Mouse (Mus musculus) hindbrain, embryonic 16.5 days (tissue): ENCODE measurements around the gene Hspg2. TPM values are rescaled to one million over a fixed set of nuclear protein-coding genes. Genes with fewer than 3 reads are reported as not detected.
A peak's percentile ranks its signal among the peaks of the same experiment; 100 is the strongest.

Experiments
- ATAC-seq: fragments of 200-750 bp; cut with Nextera tagmentation; 2 replicates; pipeline ENCODE4 v1.8.0; 2017; ENCODE audit warnings: moderate TSS enrichment, moderate library complexity
- H3K27ac ChIP-seq: fragments of 300-500 bp; sonication (generic); 2 replicates; pipeline ENCODE4 v1.5.1; 2014; ENCODE audit warnings: low read depth, mild to moderate bottlenecking, control low read depth, low read length, moderate library complexity
- H3K27me3 ChIP-seq: fragments of 300-500 bp; sonication (generic); replicated peaks from 2 replicates; pipeline ENCODE4 v1.6.1; 2014; ENCODE audit warnings: low read length; ENCODE audit not compliant: control insufficient read depth, insufficient read depth
- H3K36me3 ChIP-seq: fragments of 300-500 bp; sonication (generic); 2 replicates; pipeline ENCODE4 v1.6.1; 2014; ENCODE audit warnings: mild to moderate bottlenecking, low read length, moderate library complexity, mixed read lengths; ENCODE audit not compliant: control insufficient read depth, insufficient read depth
- H3K4me1 ChIP-seq: fragments of 300-500 bp; sonication (generic); 2 replicates; pipeline ENCODE4 v1.6.1; 2014; ENCODE audit warnings: low read depth, low read length; ENCODE audit not compliant: control insufficient read depth, insufficient read depth
- H3K4me2 ChIP-seq: fragments of 300-500 bp; sonication (generic); 2 replicates; pipeline ENCODE4 v1.6.1; 2014; ENCODE audit warnings: mild to moderate bottlenecking, low read length, control low read depth, moderate library complexity
- H3K4me3 ChIP-seq: fragments of 300-500 bp; sonication (generic); 2 replicates; pipeline ENCODE4 v1.5.1; 2014; ENCODE audit warnings: mild to moderate bottlenecking, low read length, control low read depth, moderate library complexity
- H3K9ac ChIP-seq: fragments of 300-500 bp; sonication (generic); 2 replicates; pipeline ENCODE4 v1.6.1; 2014; ENCODE audit warnings: low read depth, mild to moderate bottlenecking, control low read depth, low read length, moderate library complexity
- H3K9me3 ChIP-seq: fragments of 300-500 bp; sonication (generic); 2 replicates; pipeline ENCODE4 v1.6.1; 2014; ENCODE audit warnings: mild to moderate bottlenecking, low read length, moderate library complexity; ENCODE audit not compliant: control insufficient read depth
- WGBS: fragments of 180-500 bp; shearing (Covaris S2); extraction: QIAGEN DNeasy Blood & Tissue Kit; methylation state at CpG from one replicate; pipeline ENCODE4 v1.1.7; 2014; 5-methylcytosine and 5-hydroxymethylcytosine counted together
- polyA plus RNA-seq: library from polyadenylated mRNA; unstranded; fragments of >200 nt; fragmentation: Nextera tagmentation; extraction: Ambion mirVana; gene quantifications from 2 replicates; pipeline ENCODE4 v1.2.1, GENCODE M21; 2015

The Hspg2 gene
- polyA plus RNA-seq, 1 experiment from 2014 or later, result 6.5 TPM

- Histone ChIP-seq H3K36me3 (no peaks in the 10 kb centered on the region), H3K4me2 (no peak overlapping the region), H3K27ac (no peak overlapping the region), H3K4me3 (no peak overlapping the region), H3K27me3 (no peaks in the 10 kb centered on the region), H3K9me3 (no peaks in the 10 kb centered on the region), H3K4me1 (no peaks in the 10 kb centered on the region), H3K9ac (no peak overlapping the region)
- WGBS, result 96% methylated on average over 17 of the region's 17 CpGs
- no peak for ATAC-seq
Observed at GRCm38 (mm10) chr4:137553466-137553865, 84.9 kb downstream of the Hspg2 start.

- no peak for ATAC-seq
- H3K4me2 ChIP-seq, result no peak overlapping the region
- H3K4me1 ChIP-seq, result no peaks in the 10 kb centered on the region
- H3K9ac ChIP-seq, result no peak overlapping the region
- H3K4me3 ChIP-seq, result no peak overlapping the region
- H3K36me3 ChIP-seq, result no peaks in the 10 kb centered on the region
- WGBS, result 88% methylated on average over 16 of the region's 16 CpGs
- H3K27me3 ChIP-seq, result no peaks in the 10 kb centered on the region
- no peaks in the 10 kb centered on the region for H3K9me3 ChIP-seq
- H3K27ac ChIP-seq, result no peak overlapping the region
Observed at GRCm38 (mm10) chr4:137556673-137557210, 88.2 kb downstream of the Hspg2 start.

GRCm38 (mm10) chr4:137569873-137570272 is 101.3 kb downstream of the Hspg2 start:
- no peak overlapping the region for H3K4me2 ChIP-seq
- H3K27me3 ChIP-seq, result no peaks in the 10 kb centered on the region
- 69% methylated on average over 9 of the region's 9 CpGs for WGBS
- H3K4me1 ChIP-seq, result no peaks in the 10 kb centered on the region
- no peaks in the 10 kb centered on the region for H3K9me3 ChIP-seq
- no peak overlapping the region for H3K27ac ChIP-seq
- H3K9ac ChIP-seq, result no peak overlapping the region
- H3K36me3 ChIP-seq, result no peaks in the 10 kb centered on the region
- H3K4me3 ChIP-seq, result no peak overlapping the region
- no peak for ATAC-seq

GRCm38 (mm10) chr4:137574469-137574868 is 105.9 kb downstream of the Hspg2 start, which contains the start of gene Ldlrad2:
Ldlrad2 (minus strand) TSS chr4:137574569.
- Histone ChIP-seq H3K4me2 (no peak within 1 kb of the TSS), H3K27me3 (peaks cover 3% of the 10 kb centered on the region; the same call in 1 of the 2 replicates), H3K27ac (no peak within 1 kb of the TSS), H3K4me3 (no peak within 1 kb of the TSS), H3K9ac (no peak within 1 kb of the TSS), H3K36me3 (no peaks in the 10 kb centered on the region), H3K4me1 (peaks cover 6% of the 10 kb centered on the region; the same call in 1 of the 2 replicates), H3K9me3 (no peaks in the 10 kb centered on the region)
- 86% methylated on average over 10 of the region's 10 CpGs for WGBS
- no peak for ATAC-seq

GRCm38 (mm10) chr4:137577486-137577885 is 108.9 kb downstream of the Hspg2 start:
- H3K4me1 ChIP-seq, result peaks cover 6% of the 10 kb centered on the region; the same call in 1 of the 2 replicates
- H3K9me3 ChIP-seq, result no peaks in the 10 kb centered on the region
- H3K27me3 ChIP-seq, result peaks cover 3% of the 10 kb centered on the region; the same call in 1 of the 2 replicates
- ATAC-seq, result no peak
- H3K36me3 ChIP-seq, result no peaks in the 10 kb centered on the region
- no peak overlapping the region for H3K4me3 ChIP-seq
- 94% methylated on average over 12 of the region's 12 CpGs for WGBS
- no peak overlapping the region for H3K9ac ChIP-seq
- H3K4me2 ChIP-seq, result no peak overlapping the region
- H3K27ac ChIP-seq, result no peak overlapping the region

GRCm38 (mm10) chr4:137578181-137578845 is 109.7 kb downstream of the Hspg2 start:
- H3K4me1 ChIP-seq, result peaks cover 6% of the 10 kb centered on the region; the same call in 1 of the 2 replicates
- H3K9me3 ChIP-seq, result no peaks in the 10 kb centered on the region
- H3K9ac ChIP-seq, result peak overlapping the region; percentile 45
- whole genome bisulfite sequencing, result 3% methylated on average over 39 of the region's 39 CpGs
- peak overlapping the region; percentile 59 for H3K4me2 ChIP-seq
- peak overlapping the region; percentile 35 for H3K4me3 ChIP-seq
- 0 out of 2 replicates have a peak, but pooled peaks have one; percentile 40 for ATAC-seq
- no peak overlapping the region for H3K27ac ChIP-seq
- H3K36me3 ChIP-seq, result no peaks in the 10 kb centered on the region
- peaks cover 3% of the 10 kb centered on the region; the same call in 1 of the 2 replicates for H3K27me3 ChIP-seq

GRCm38 (mm10) chr4:137579789-137580188 is 111.2 kb downstream of the Hspg2 start:
- H3K4me3 ChIP-seq, result no peak overlapping the region
- no peak overlapping the region for H3K4me2 ChIP-seq
- ATAC-seq, result no peak
- peaks cover 3% of the 10 kb centered on the region; the same call in 1 of the 2 replicates for H3K27me3 ChIP-seq
- H3K27ac ChIP-seq, result no peak overlapping the region
- peaks cover 6% of the 10 kb centered on the region; the same call in 1 of the 2 replicates for H3K4me1 ChIP-seq
- no peaks in the 10 kb centered on the region for H3K9me3 ChIP-seq
- WGBS, result 74% methylated on average over 4 of the region's 4 CpGs
- no peaks in the 10 kb centered on the region for H3K36me3 ChIP-seq
- H3K9ac ChIP-seq, result no peak overlapping the region

GRCm38 (mm10) chr4:137580299-137580698 is 111.7 kb downstream of the Hspg2 start:
- no peaks in the 10 kb centered on the region for H3K9me3 ChIP-seq
- WGBS, result 84% methylated on average over 2 of the region's 2 CpGs
- no peak overlapping the region for H3K4me3 ChIP-seq
- H3K4me1 ChIP-seq, result peaks cover 6% of the 10 kb centered on the region; the same call in 1 of the 2 replicates
- H3K36me3 ChIP-seq, result no peaks in the 10 kb centered on the region
- H3K4me2 ChIP-seq, result no peak overlapping the region
- H3K9ac ChIP-seq, result no peak overlapping the region
- peaks cover 3% of the 10 kb centered on the region; the same call in 1 of the 2 replicates for H3K27me3 ChIP-seq
- no peak overlapping the region for H3K27ac ChIP-seq
- no peak for ATAC-seq

- peaks cover 6% of the 10 kb centered on the region; the same call in 1 of the 2 replicates for H3K4me1 ChIP-seq
- no peak for ATAC-seq
- WGBS, result 21% methylated on average over 3 of the region's 3 CpGs
- H3K9me3 ChIP-seq, result no peaks in the 10 kb centered on the region
- H3K9ac ChIP-seq, result no peak overlapping the region
- no peak overlapping the region for H3K4me2 ChIP-seq
- no peaks in the 10 kb centered on the region for H3K36me3 ChIP-seq
- peaks cover 3% of the 10 kb centered on the region; the same call in 1 of the 2 replicates for H3K27me3 ChIP-seq
- H3K27ac ChIP-seq, result no peak overlapping the region
- no peak overlapping the region for H3K4me3 ChIP-seq
Observed at GRCm38 (mm10) chr4:137581815-137582214, 113.2 kb downstream of the Hspg2 start.
